Mouse (Mus musculus) C2C12 (cell line): Measurements from ENCODE around the gene Nos2.

Source experiments
- CTCF ChIP-seq: IDR thresholded peaks from one replicate; pipeline ENCODE4 v1.5.1; 2011; ENCODE audit not compliant: control insufficient read depth, insufficient read depth, insufficient read length
- MAX ChIP-seq: IDR thresholded peaks from one replicate; pipeline ENCODE4 v1.6.1; 2011; ENCODE audit warnings: mild to moderate bottlenecking, control low read depth
- USF1 ChIP-seq: IDR thresholded peaks from one replicate; pipeline ENCODE4 v1.6.1; 2011; ENCODE audit warnings: low read depth, mild to moderate bottlenecking, control low read depth, moderate library complexity

DNA sequence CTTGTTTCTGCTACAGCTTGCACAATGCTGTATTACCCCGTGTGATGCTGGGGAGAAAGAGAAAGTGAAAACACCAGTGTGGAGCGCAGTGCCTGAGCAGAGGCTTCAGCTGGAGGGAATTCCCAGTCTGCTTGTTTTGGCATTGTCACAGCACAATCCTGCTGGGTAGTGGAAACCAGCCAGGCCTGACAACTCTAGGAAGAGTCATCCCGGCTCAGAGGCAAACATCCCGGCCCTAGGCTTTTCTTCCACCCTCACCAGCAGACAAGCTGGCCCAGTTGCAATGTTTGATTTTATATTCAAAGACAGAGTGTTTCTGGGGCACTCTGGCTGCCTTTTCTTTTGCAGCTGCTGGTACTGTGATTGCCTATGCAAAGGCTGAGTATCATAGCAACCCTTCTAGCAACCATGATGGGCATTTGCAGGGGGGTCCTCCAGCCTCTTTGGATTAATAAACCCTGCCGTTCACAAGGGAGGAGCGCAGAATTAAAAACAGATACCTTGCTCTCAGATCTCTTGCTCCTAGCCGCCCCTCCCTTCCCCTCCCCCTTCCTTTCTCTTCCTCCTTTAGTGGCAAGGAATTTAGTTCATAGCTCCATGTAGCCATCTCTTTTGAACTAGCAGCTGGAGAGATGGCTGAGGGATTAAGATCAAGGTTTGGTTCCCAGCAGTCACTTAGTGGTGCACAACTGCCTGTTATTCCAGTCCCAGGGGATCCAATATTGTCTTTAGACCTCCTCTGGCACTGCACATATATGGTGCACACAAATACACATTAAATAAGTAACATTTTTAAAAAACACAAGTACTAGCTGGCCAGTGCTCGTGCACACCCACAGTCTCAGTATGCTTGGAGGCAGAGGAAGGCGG, 33.2 kb upstream of the Nos2 start:
- TF ChIP-seq CTCF = no peak
- TF ChIP-seq USF1 = no peak
- no peak for TF ChIP-seq MAX
